Mouse (Mus musculus): Measurements from ENCODE around the gene Vmn1r63. TPM values are rescaled to one million over a fixed set of nuclear protein-coding genes. Genes with fewer than 3 reads are reported as not detected.

Vmn1r63 gene
- polyA plus RNA-seq (2021; fragmentation: Nextera tagmentation) = not detected in 2 replicates
- long read RNA-seq, experiment 1 = 0 reads
- long read RNA-seq, experiment 2 = 0 reads

DNA sequence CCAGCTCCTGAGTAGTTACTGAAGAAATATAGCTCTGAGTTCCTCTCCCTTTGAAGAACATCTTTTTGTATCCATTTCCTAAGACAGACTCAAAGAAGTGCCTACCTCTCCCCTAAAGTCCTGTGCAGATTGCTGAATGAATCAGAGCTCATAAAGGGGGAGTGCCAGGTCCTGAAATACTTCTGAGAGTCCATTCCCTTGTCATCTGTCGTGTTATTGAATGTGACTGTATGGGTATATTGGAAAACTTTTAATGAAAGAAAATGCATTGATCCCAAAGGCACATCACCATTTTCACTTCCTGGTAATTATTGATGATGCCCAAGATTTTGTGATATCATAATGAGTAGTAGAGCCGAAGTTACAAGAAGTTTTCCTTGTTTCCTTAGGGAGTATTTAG is at the start of gene Vmn1r63:
Gene Vmn1r63 (minus strand): TSS at position 101 of the 400 bp plus-strand sequence.

Other genes with a start within 250 kb of the Vmn1r63 start
- gene Vmn1r61, start 192.2 kb downstream of the Vmn1r63 start, polyA plus RNA-seq (2021; fragmentation: Nextera tagmentation) = not detected in 2 replicates
- not detected in 2 replicates for gene Vmn1r62, start 131.8 kb downstream of the Vmn1r63 start, polyA plus RNA-seq (2021; fragmentation: Nextera tagmentation)
- gene Vmn1r64, start 79.1 kb upstream of the Vmn1r63 start, polyA plus RNA-seq (2021; fragmentation: Nextera tagmentation) = not detected in 2 replicates
- gene Vmn1r65, start 205.6 kb upstream of the Vmn1r63 start, polyA plus RNA-seq (2021; fragmentation: Nextera tagmentation) = not detected in 2 replicates
- not detected in 2 replicates for gene Nlrp4c, start 239.7 kb upstream of the Vmn1r63 start, polyA plus RNA-seq (2021; fragmentation: Nextera tagmentation)

Measured in layer of hippocampus, adult 6 months (tissue).